ENCODE assay signal across 12 mouse cellular contexts in genomic region chr7:51499396-51499795, GRCm38 (mm10). TPM values are rescaled to one million over a fixed set of nuclear protein-coding genes. Genes with fewer than 3 reads are reported as not detected.
A peak's percentile ranks its signal among the peaks of the same experiment; 100 is the strongest.
DNase-seq lines count a peak whose midpoint lies in the region; ATAC-seq and TF ChIP-seq lines count a peak whose summit lies in the region.
"Had no signal": no experiment of that assay in that cellular context is flagged by ENCODE, and none has a peak within 500 bp of the region (broad histone marks: within the 10 kb centered on the region; RNA-seq: fewer than 3 reads in every experiment).

No protein-coding gene starts in this region.

- H3K27me3 ChIP-seq in lung, postnatal 0 days (replicated peaks; ENCODE audit: insufficient read depth, low read length), result no peaks in the 10 kb centered on the region
- H3K27me3 ChIP-seq: neural tube, embryonic 12.5 days had no signal

- no peak overlapping the region for H3K27ac ChIP-seq in gastrocnemius, adult 2 months
- no peak overlapping the region for H3K27ac ChIP-seq in lung, postnatal 0 days (ENCODE audit: low read length)
- H3K27ac ChIP-seq in cortical plate, adult 2 months (ENCODE audit: insufficient read depth, low read length), result no peak overlapping the region
- H3K27ac ChIP-seq: macrophage; neural tube, embryonic 12.5 days had no signal

- TF ChIP-seq EP300 in lung, postnatal 0 days (IDR thresholded peaks at IDR 0.05), result no peak

- H3K9me3 ChIP-seq in lung, postnatal 0 days (ENCODE audit: low read length), result no peaks in the 10 kb centered on the region
- H3K9me3 ChIP-seq: neural tube, embryonic 12.5 days had no signal

- H3K4me1 ChIP-seq in lung, postnatal 0 days (ENCODE audit: insufficient read depth, low read depth, low read length), result no peaks in the 10 kb centered on the region
- H3K4me1 ChIP-seq in lung, adult 2 months (ENCODE audit: control insufficient read depth, insufficient read depth, low read length), result no peaks in the 10 kb centered on the region
- H3K4me1 ChIP-seq in cortical plate, adult 2 months (ENCODE audit: control insufficient read depth, insufficient read depth, low read length), result no peaks in the 10 kb centered on the region
- H3K4me1 ChIP-seq: neural tube, embryonic 12.5 days had no signal

- no peaks in the 10 kb centered on the region for H3K36me3 ChIP-seq in lung, postnatal 0 days (ENCODE audit: insufficient read depth, low read length)
- H3K36me3 ChIP-seq: neural tube, embryonic 12.5 days had no signal

- DNase-seq in gastrocnemius, adult 2 months, result no peak
- no peak for DNase-seq in gastrocnemius, postnatal 10 days
- DNase-seq in lung, postnatal 0 days (ENCODE audit: low spot score), result no peak
- DNase-seq in lung, adult 2 months, result no peak
- peak; percentile 35 for DNase-seq in retina, postnatal 1 day
- DNase-seq in left cerebral cortex, postnatal 36 days (ENCODE audit: low spot score in 2 of 2), result no peak
- DNase-seq: right cerebral cortex, postnatal 25 days had no signal

- ATAC-seq in lung, postnatal 0 days, result no peak
- ATAC-seq: activated CD4-positive, CD25-positive, alpha-beta regulatory T cell, adult 4 months had no signal

- H3K4me2 ChIP-seq in lung, postnatal 0 days (replicated peaks; ENCODE audit: low read depth, low read length), result no peak overlapping the region
- H3K4me2 ChIP-seq: neural tube, embryonic 12.5 days had no signal

- TF ChIP-seq CTCF in gastrocnemius, adult 2 months (IDR thresholded peaks at IDR 0.05), result peak; percentile 61
- peak; percentile 38 for TF ChIP-seq CTCF in lung, postnatal 0 days (IDR thresholded peaks at IDR 0.05)
- TF ChIP-seq CTCF in lung, adult 2 months (IDR thresholded peaks at IDR 0.05; ENCODE audit: insufficient read depth, low read length), result no peak
- peak; percentile 44; the same call in 1 of the 2 replicates for TF ChIP-seq CTCF in cortical plate, adult 2 months (IDR thresholded peaks at IDR 0.05; ENCODE audit: extremely low read depth, insufficient read depth, low read length)

- H3K9ac ChIP-seq in lung, postnatal 0 days (replicated peaks; ENCODE audit: low read depth), result no peak overlapping the region
- H3K9ac ChIP-seq: neural tube, embryonic 12.5 days had no signal

- intact Hi-C loops in gastrocnemius, adult 2 months (cut with DNase I), result no loop called here
- intact Hi-C loops in left cerebral cortex, postnatal 36 days (cut with DNase I), result loop anchor here (10.0 kb wide), 1 partner anchor 315 kb away; no protein-coding TSS in a partner anchor

- TF ChIP-seq POLR2A in lung, adult 2 months (IDR thresholded peaks at IDR 0.05; ENCODE audit: borderline replicate concordance, extremely low read depth, low read depth, low read length), result no peak
- no peak for TF ChIP-seq POLR2A in cortical plate, adult 2 months (IDR thresholded peaks at IDR 0.05; ENCODE audit: extremely low read depth, insufficient read depth, low read length)

- H3K4me3 ChIP-seq in gastrocnemius, adult 2 months, result no peak overlapping the region
- H3K4me3 ChIP-seq in lung, postnatal 0 days (ENCODE audit: low read depth, low read length), result no peak overlapping the region
- no peak overlapping the region for H3K4me3 ChIP-seq in lung, adult 2 months (replicated peaks; ENCODE audit: extremely low read depth, low read depth, low read length)
- no peak overlapping the region for H3K4me3 ChIP-seq in cortical plate, adult 2 months (ENCODE audit: insufficient read depth, low read length)
- H3K4me3 ChIP-seq: neural tube, embryonic 12.5 days had no signal

- 37% methylated on average over 2 of the region's 2 CpGs for WGBS in lung, postnatal 0 days
- 28% methylated on average over 2 of the region's 2 CpGs for WGBS in lung, adult 2 months

RNA-seq across cellular contexts. Expression of gene Ano5, which starts 11.4 kb away (rescaled TPM):
- total RNA-seq in gastrocnemius, adult 2 months (2021), result 100 to 1,000 TPM; 110 to 144 TPM
- 10 to 100 TPM; 24.2 to 26.0 TPM for total RNA-seq in gastrocnemius, postnatal 10 days (2021)
- 0.07 TPM in 2 replicates for polyA plus RNA-seq in lung, postnatal 0 days (2015; fragmentation: Nextera tagmentation; extraction: Ambion mirVana)
- 0.17 and 0.53 TPM in 2 replicates for polyA plus RNA-seq in lung, adult 2 months (2012; rRNA removed)
- polyA plus RNA-seq in cortical plate, adult 2 months (2012; rRNA removed), result 0.38 and 0.45 TPM in 2 replicates
- under 1 TPM; 0.49 to 0.68 TPM for total RNA-seq in left cerebral cortex, postnatal 36 days (2021)
- polyA plus RNA-seq: activated CD4-positive, CD25-positive, alpha-beta regulatory T cell, adult 4 months; liver, adult 2 months; macrophage had no signal

Comparison
In these comparisons a context has a peak if more than half of its experiments do, and no peak if none do; other contexts are left out.
1. RNA of gene Ano5, which starts 11.4 kb away (total RNA-seq): 110 to 144 TPM in gastrocnemius, adult 2 months and 24.2 to 26.0 TPM in gastrocnemius, postnatal 10 days; 0.49 to 0.68 TPM in left cerebral cortex, postnatal 36 days; every median in the first group is over 10 times any median in the second.